Mouse (Mus musculus) neural tube, embryonic 11.5 days (tissue): ENCODE data around the gene Ush1c. TPM values are rescaled to one million over a fixed set of nuclear protein-coding genes. Genes with fewer than 3 reads are reported as not detected.

Source experiments
- ATAC-seq: fragments of 200-750 bp; cut with Nextera tagmentation; 2 replicates; pipeline ENCODE4 v1.8.0; 2017; ENCODE audit warnings: moderate number of reproducible peaks, mild to moderate bottlenecking, moderate TSS enrichment, moderate library complexity; ENCODE audit not compliant: insufficient read depth, low FRiP score, low TSS enrichment
- DNase-seq: peaks from one replicate; pipeline ENCODE4 v3.0.0-alpha.2; 2015; ENCODE audit warnings: low spot score
- H3K27ac ChIP-seq: fragments of 300-500 bp; sonication (generic); 2 replicates; pipeline ENCODE4 v1.5.1; 2014; ENCODE audit warnings: low read depth, mild to moderate bottlenecking, low read length
- H3K27me3 ChIP-seq: fragments of 300-500 bp; sonication (generic); 2 replicates; pipeline ENCODE4 v1.6.1; 2014; ENCODE audit warnings: mild to moderate bottlenecking, low read length, mixed read lengths; ENCODE audit not compliant: control insufficient read depth, insufficient read depth
- H3K36me3 ChIP-seq: fragments of 300-500 bp; sonication (generic); 2 replicates; pipeline ENCODE4 v1.6.1; 2014; ENCODE audit warnings: mild to moderate bottlenecking, low read length, moderate library complexity, mixed read lengths; ENCODE audit not compliant: control insufficient read depth, insufficient read depth
- H3K4me1 ChIP-seq: fragments of 300-500 bp; sonication (generic); 2 replicates; pipeline ENCODE4 v1.6.1; 2014; ENCODE audit warnings: low read length, mixed read lengths; ENCODE audit not compliant: control insufficient read depth, insufficient read depth
- H3K4me2 ChIP-seq: fragments of 300-500 bp; sonication (generic); 2 replicates; pipeline ENCODE4 v1.6.1; 2014; ENCODE audit warnings: low read depth, mild to moderate bottlenecking, moderate library complexity
- H3K4me3 ChIP-seq: fragments of 300-500 bp; sonication (generic); 2 replicates; pipeline ENCODE4 v1.5.1; 2014; ENCODE audit warnings: low read depth, low read length
- H3K9ac ChIP-seq: fragments of 300-500 bp; sonication (generic); 2 replicates; pipeline ENCODE4 v1.6.1; 2014; ENCODE audit warnings: mild to moderate bottlenecking, low read length
- H3K9me3 ChIP-seq: fragments of 300-500 bp; sonication (generic); 2 replicates; pipeline ENCODE4 v1.6.1; 2016; ENCODE audit warnings: low read length; ENCODE audit not compliant: control insufficient read depth
- WGBS: fragments of 180-500 bp; shearing (Covaris S2); extraction: QIAGEN DNeasy Blood & Tissue Kit; methylation state at CpG from one replicate; pipeline ENCODE4 v1.1.7; 2014; 5-methylcytosine and 5-hydroxymethylcytosine counted together
- polyA plus RNA-seq: library from polyadenylated mRNA; unstranded; fragments of >200 nt; fragmentation: Nextera tagmentation; extraction: Ambion mirVana; gene quantifications from 2 replicates; pipeline ENCODE4 v1.2.1, GENCODE M21; 2014

The Ush1c gene
- 2.8 and 3.1 TPM in 2 replicates for polyA plus RNA-seq

GRCm38 (mm10) chr7:46238346-46238745 is at the start of gene Ush1c:
TSS of gene Ush1c (minus strand) at chr7:46238503.
- Histone ChIP-seq H3K4me1 (peaks cover 6% of the 10 kb centered on the region; the same call in 1 of the 2 replicates), H3K4me3 (no peak within 1 kb of the TSS), H3K4me2 (no peak within 1 kb of the TSS), H3K27me3 (no peaks in the 10 kb centered on the region), H3K9ac (no peak within 1 kb of the TSS), H3K9me3 (no peaks in the 10 kb centered on the region), H3K36me3 (no peaks in the 10 kb centered on the region), H3K27ac (no peak within 1 kb of the TSS; the same call in 1 of the 2 replicates)
- DNase-seq = no peak
- 18% methylated on average over 10 of the region's 10 CpGs for WGBS
- no peak for ATAC-seq

- H3K9me3 ChIP-seq = no peaks in the 10 kb centered on the region
- no peak overlapping the region for H3K4me3 ChIP-seq
- ATAC-seq (no peak), DNase-seq (no peak)
- no peak overlapping the region for H3K27ac ChIP-seq
- 29% methylated on average over 8 of the region's 8 CpGs for WGBS
- no peak overlapping the region for H3K9ac ChIP-seq
- H3K36me3 ChIP-seq = no peaks in the 10 kb centered on the region
- no peak overlapping the region for H3K4me2 ChIP-seq
- H3K4me1 ChIP-seq = no peaks in the 10 kb centered on the region
- no peaks in the 10 kb centered on the region for H3K27me3 ChIP-seq
Observed at GRCm38 (mm10) chr7:46287051-46287450, 48.7 kb upstream of the Ush1c start.

GRCm38 (mm10) chr7:46286391-46286790 is 48.1 kb upstream of the Ush1c start:
- Histone ChIP-seq H3K27me3 (no peaks in the 10 kb centered on the region), H3K27ac (no peak overlapping the region), H3K9ac (no peak overlapping the region), H3K4me3 (no peak overlapping the region), H3K36me3 (no peaks in the 10 kb centered on the region), H3K4me1 (no peaks in the 10 kb centered on the region), H3K4me2 (no peak overlapping the region), H3K9me3 (no peaks in the 10 kb centered on the region)
- DNase-seq (no peak), ATAC-seq (no peak)
- WGBS = 88% methylated on average over 4 of the region's 4 CpGs

DNA sequence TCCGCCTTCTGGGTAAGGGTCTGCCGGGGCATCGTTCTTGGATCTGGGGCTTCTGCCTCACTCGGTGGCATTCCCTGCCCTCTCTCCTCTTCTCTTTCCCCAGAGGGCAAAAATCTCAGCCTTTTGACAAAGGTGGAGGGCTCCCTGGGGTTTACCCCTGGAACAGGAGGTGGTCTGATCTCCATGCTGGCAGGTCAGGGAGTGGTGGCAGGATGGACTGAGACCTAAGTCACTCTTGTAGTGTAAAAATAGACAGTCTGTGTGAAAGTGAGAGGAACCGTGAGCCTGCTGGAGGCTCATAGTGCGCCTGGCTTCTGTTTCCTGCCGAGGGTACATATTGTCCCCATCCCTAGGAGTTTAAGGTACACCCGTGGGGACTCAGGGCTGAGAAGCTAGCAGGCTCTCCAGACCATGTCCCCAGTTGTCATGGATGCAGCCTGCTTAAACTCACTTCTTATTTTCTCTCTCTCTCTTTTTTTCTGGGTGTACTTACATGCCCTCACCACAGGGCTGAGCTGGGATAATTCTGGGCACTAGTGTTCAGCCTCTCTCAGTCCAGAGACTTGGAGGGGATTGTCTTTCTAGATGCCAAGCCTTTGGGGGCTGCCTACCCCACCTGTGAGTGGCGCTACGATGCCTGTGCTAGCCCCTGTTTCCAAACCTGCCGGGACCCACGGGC is 47.0 kb upstream of the Ush1c start:
- Histone ChIP-seq H3K27ac (no peak overlapping the region), H3K4me2 (no peak overlapping the region), H3K9ac (no peak overlapping the region), H3K4me1 (no peaks in the 10 kb centered on the region), H3K27me3 (no peaks in the 10 kb centered on the region), H3K4me3 (no peak overlapping the region), H3K9me3 (no peaks in the 10 kb centered on the region), H3K36me3 (no peaks in the 10 kb centered on the region)
- ATAC-seq = no peak
- 90% methylated on average over 12 of the region's 12 CpGs for WGBS
- no peak for DNase-seq

GRCm38 (mm10) chr7:46283681-46284080 is 45.4 kb upstream of the Ush1c start:
- Histone ChIP-seq H3K4me3 (no peak overlapping the region), H3K4me1 (no peaks in the 10 kb centered on the region), H3K9ac (no peak overlapping the region), H3K4me2 (no peak overlapping the region), H3K36me3 (no peaks in the 10 kb centered on the region), H3K27ac (no peak overlapping the region), H3K27me3 (no peaks in the 10 kb centered on the region), H3K9me3 (no peaks in the 10 kb centered on the region)
- WGBS = 86% methylated on average over 10 of the region's 10 CpGs
- no peak for DNase-seq
- no peak for ATAC-seq

GRCm38 (mm10) chr7:46282276-46282675 is 44.0 kb upstream of the Ush1c start:
- WGBS = 54% methylated on average over 7 of the region's 7 CpGs
- DNase-seq (no peak), ATAC-seq (no peak)
- Histone ChIP-seq H3K4me1 (no peaks in the 10 kb centered on the region), H3K9ac (no peak overlapping the region), H3K9me3 (no peaks in the 10 kb centered on the region), H3K4me3 (no peak overlapping the region), H3K4me2 (no peak overlapping the region), H3K27me3 (no peaks in the 10 kb centered on the region), H3K36me3 (no peaks in the 10 kb centered on the region), H3K27ac (no peak overlapping the region)

DNA sequence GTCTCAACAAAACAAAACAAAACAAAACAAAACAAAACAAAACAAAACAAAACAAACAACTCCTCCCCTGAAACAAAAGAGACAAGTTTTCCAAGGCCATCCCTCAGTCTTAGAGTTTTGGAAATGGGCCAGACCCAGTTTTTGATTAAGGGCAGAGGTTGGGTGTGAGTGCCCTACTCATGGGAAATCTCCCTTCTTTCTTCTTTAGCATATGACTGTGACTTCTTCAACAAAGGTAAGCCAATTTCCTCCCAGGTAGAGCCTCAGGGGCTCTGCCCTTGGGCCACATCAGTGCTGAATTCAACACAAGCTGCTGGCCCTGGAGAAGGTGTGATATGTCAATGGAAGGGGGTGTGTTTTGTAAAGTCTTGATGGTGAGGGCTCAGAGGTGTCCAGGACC is 42.6 kb upstream of the Ush1c start:
- H3K9me3 ChIP-seq = no peaks in the 10 kb centered on the region
- DNase-seq (no peak), ATAC-seq (no peak)
- H3K9ac ChIP-seq = no peak overlapping the region
- H3K27me3 ChIP-seq = no peaks in the 10 kb centered on the region
- no peak overlapping the region for H3K27ac ChIP-seq
- H3K4me2 ChIP-seq = no peak overlapping the region
- H3K4me1 ChIP-seq = no peaks in the 10 kb centered on the region
- H3K4me3 ChIP-seq = no peak overlapping the region
- H3K36me3 ChIP-seq = no peaks in the 10 kb centered on the region

DNA sequence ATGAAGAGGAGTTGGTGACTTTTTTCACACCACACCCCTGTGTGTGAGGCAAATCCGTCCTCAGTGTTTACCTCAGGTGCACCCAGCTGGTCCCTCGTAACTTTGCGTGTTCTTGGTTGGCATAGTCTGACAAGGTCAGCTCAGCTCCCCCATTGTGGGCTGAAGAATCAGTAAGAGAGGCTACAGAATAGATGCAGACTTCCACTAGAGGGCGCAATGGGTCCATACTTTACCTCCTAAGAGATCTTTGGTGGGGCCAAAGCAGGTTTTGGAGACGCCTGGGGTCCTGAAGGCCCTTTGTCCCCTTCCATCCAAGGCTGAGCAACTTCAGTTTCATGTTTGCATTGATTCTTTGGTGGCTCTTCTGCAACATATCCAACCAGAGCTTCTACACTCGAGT is 41.6 kb upstream of the Ush1c start:
- no peaks in the 10 kb centered on the region for H3K27me3 ChIP-seq
- H3K36me3 ChIP-seq = no peaks in the 10 kb centered on the region
- no peak overlapping the region for H3K4me2 ChIP-seq
- no peak overlapping the region for H3K4me3 ChIP-seq
- H3K4me1 ChIP-seq = no peaks in the 10 kb centered on the region
- DNase-seq (peak; percentile 78), ATAC-seq (no peak)
- WGBS = 25% methylated on average over 6 of the region's 6 CpGs
- H3K9me3 ChIP-seq = no peaks in the 10 kb centered on the region
- no peak overlapping the region for H3K27ac ChIP-seq
- H3K9ac ChIP-seq = no peak overlapping the region

- H3K27ac ChIP-seq = no peak overlapping the region
- ATAC-seq (no peak), DNase-seq (no peak)
- no peaks in the 10 kb centered on the region for H3K27me3 ChIP-seq
- H3K4me3 ChIP-seq = no peak overlapping the region
- H3K9ac ChIP-seq = no peak overlapping the region
- WGBS = 65% methylated on average over 5 of the region's 5 CpGs
- no peaks in the 10 kb centered on the region for H3K4me1 ChIP-seq
- H3K4me2 ChIP-seq = no peak overlapping the region
- H3K36me3 ChIP-seq = no peaks in the 10 kb centered on the region
- no peaks in the 10 kb centered on the region for H3K9me3 ChIP-seq
Observed at GRCm38 (mm10) chr7:46276156-46276555, 37.9 kb upstream of the Ush1c start.
